Mouse (Mus musculus): ENCODE results near the gene Gm28048.
A peak's percentile ranks its signal among the peaks of the same experiment; 100 is the strongest.

The Gm28048 gene

DNA sequence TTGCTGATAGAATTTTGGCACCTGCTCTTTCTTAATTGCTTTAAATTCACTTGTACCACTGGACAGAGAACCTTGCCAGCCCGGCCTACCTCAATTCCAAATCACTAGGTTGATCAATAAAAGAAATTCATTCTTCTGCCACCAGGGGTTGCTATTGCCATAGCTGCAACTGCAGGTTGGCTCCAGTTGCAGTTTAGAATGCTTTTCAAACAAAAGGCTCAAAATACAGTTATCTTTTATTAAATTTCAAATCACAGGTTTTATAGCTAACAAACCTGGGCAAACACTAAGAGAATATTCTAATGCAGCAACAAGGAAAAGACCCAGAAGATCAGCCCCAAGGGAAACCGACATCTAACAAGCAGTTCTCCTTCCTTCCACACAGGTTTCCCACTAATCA, 5.5 kb upstream of the Gm28048 start:
- peak in 1 of 2 experiments; percentile 42 for DNase-seq

DNA sequence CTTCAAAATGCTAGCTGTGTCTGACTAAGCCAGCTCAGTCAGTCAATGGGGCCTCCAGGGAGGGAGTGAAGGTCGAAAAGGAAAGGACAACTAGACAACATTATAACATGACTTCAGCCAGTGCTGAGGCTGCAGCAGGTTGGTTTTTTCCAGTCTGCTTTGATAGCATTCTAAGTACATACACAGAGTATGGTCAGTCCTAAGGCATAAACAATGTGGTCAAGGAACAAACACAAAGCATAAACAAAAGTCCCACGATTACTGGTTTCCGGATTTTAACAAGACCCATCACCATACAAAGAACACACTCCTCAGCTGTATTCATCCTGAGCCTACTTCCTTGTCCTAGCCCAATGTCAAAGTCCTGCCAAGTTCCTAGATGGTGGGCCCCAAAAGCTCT, 3.6 kb upstream of the Gm28048 start:
- DNase-seq: no peak

DNA sequence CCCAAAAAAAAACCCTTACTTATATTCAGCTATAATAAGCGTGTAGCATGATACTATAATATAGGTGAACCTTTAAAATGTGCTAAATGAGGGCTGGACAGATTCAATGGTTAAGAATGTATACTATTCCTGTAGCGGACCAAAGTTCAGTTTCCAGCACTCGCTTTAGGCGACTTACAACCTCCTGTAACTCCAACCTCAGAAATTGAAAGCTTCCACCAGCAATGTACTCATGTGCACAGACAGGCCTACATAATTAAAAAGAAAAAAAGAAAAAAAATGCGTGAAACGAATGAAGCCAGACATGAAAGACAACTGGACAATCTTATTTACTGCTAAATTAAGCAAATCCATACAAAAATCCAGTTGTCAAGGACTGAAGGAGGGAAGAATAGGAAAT, 956 bp upstream of the Gm28048 start:
- no peak for DNase-seq

DNA sequence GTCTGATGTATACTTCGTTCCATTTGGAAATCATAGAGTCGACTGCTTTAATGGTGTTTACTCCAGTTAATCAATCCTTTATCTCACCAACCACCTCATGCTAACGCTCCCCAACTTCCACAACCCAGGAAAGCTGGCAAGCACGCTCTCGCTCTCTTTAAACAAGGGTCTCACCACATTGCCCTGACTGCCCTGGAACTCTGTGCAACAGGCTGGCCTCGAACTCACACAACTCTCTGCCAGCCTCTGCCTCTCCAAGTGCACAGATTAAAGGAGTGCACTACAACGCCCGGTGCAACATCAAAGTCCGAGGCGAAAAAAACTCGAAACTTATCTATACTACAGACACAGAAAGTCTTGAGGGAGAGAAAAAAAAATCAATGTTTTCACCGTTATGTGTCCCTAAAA, 343 bp downstream of the Gm28048 start:
- peak in 1 of 2 experiments; percentile 20 for DNase-seq

DNA sequence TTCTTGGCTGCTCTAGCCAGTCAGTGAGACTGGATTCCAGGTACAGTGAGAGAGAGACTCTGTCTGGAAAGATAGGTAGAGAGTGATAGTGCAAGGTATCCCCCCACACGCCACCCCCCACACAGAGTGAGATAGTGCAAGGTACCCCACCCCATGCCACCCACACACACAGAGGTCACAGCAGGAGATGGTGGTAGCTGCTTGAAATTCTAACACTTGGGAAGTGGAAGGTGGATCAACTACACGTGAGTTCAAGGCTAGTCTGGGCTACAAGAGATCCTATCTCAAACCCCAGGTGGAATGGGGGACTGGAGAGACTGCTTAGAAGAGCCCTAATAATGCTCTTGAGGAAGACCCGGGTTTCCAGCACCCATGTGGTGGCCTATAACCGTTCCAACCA, 849 bp downstream of the Gm28048 start:
- DNase-seq: no peak

DNA sequence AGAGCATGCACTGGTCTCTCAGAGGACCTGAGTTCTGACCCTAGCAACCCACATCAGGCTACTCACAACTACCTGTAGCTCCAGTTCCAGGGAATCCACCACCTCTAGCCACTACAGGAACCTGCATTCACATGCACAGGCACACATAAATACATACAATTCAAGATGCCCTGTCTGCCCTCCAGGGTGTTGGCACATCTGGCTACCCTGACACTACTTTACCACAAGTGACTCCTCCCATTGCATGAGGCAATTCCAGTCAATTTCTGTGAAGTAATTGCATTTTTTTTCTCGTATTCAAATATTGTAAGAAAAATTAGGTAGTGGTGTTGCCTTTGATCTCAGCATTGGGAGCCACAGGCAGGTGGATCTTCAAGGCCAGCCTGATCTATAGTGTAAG, 2.7 kb downstream of the Gm28048 start:
- no peak for DNase-seq

DNA sequence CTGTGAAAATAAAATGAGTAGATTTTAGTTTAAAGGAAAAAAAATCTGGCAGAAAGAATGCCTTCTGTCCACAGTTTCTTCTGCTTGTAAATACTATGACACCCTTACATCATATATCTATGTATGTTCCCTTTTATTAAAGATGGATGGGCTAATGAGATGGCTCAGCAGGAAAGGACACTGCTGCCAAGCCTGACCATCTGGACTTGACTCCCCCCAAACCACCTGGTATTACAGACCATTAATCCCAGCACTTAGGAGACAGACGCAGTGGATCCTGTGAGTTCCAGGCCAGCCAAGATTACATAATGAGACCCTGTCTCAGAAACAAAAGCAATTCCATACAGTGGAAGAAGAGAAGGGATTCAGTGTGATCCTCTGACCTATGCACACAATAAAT, 3.2 kb downstream of the Gm28048 start:
- peak; percentile 74 to 77 for DNase-seq

DNA sequence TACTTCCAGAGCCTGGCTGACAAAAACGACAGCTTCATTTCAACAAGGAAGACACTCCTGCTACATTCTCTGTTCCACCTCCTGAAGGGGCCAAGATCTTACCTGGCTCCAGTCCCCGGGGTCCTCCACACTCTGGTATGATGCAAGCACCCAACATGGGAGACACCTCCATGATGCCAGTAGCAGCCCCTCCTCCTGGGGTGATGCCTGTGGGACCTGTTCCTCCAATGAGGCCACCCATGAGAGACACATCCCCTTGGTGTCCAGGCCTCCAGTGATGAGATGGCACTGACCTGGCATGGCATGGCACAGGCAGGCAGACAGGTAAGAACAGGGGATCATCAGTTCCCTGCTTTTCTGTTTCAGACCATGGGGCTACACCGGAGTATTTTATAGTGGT, 3.7 kb downstream of the Gm28048 start:
- no peak for DNase-seq

DNA sequence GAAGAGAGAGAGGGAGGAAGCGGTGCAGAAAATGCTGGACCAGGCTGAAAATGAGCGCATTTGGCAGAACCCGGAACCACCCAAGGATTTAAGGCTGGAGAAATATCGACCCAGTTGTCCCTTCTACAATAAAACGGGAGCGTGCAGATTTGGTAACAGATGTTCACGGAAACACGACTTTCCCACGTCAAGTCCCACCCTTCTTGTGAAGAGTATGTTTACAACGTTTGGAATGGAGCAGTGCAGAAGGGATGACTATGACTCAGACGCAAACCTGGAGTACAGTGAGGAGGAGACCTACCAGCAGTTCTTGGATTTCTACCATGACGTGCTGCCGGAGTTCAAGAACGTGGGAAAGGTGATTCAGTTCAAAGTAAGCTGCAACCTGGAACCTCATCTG, 8.3 kb downstream of the Gm28048 start:
- DNase-seq: no peak

DNA sequence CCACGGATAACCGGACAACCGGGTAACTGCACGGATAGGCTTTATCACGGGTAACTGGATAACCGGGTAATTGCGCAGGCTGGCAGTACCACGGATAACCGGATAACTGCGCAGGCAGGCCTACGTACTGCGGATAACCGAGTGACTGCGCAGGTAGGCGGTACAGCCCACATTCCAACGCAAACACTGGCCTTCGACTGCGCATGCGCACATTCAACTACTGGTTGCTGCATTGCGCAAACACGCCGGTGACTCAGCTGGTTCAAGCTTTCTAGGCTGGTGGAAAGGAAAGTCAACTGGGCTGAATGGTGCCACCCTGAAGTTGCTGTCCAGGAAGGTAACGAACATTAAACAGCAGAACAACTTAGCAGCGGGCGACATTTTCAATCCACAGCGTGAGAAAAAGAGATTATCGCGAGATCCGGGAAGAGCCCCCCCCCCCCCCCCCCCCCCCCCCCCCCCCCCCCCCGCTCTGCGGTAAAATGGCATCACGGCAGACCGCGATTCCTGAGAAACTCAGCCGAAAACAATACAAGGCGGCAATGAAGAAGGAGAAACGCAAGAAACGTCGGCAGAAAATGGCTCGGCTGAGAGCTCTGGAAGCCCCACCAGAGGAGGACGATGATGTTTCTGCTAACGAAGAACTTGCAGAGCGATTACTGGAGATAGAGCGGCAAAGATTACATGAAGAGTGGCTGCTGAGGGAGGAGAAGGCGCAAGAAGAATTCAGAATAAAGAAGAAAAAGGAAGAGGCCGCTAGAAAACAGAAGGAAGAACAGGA, 9.0 kb downstream of the Gm28048 start:
- DNase-seq: peak; percentile 82 to 88

DNA sequence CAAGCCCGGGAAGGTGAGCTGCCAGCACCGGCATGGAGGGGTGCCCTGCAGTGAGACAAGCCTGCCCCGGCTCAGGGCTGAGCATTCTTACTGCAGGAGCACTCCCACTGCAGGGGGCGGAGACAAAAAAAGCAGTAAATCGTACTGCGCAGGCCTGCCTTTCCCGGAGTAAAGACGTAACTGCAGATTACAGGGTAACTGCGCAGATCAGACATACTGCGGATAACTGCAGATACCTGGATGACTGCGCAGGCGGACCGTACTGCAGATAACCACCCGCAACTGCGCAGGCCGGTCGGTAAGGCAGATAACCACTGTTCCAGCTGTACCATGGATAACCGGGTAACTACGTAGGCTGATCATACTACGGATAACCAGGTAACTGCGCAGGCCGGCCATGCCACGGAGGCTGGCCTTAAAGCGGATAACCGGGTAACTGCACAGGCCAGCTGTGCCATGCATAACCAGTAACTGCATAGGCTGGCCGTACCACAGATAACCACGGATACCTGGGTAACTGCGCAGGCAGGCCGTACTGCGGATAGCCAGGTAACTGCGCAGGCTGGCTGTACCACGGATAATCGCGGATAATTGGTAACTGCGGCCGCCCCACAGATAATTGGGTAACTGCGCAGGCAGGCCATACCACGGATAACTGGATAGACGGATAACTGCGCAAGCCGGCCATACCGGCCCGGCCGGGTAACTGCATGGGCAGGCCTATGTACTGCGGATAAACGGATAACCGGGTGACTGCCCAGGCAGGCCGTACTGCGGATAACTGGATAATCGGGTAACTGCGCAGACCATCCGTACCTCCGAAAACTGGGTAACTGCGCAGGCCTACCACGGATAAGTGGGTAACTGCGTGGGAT, 9.8 kb downstream of the Gm28048 start, which contains the start of gene Zrsr1:
Gene Zrsr1 (plus strand): TSS at position 171 of the 875 bp plus-strand sequence.
- DNase-seq: peak; percentile 79 to 81

DNA sequence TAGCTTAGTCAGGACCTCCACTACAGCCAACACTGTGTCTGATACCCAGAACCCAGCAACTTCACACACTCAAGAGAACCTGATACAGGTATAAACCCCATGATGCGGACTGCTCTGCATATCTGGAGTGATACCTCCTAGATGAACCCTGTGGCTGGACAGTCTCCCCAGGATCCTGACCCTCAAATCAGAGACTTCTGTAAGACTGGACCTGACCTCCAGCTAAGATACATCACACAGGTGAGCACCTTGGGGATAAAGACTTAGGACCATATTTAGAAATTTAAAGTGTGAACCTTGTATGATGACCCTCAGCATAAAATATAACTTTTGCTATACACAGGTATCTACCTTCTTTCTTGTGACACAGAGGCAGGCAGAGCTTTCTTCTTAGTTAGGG, 11.3 kb downstream of the Gm28048 start:
- no peak for DNase-seq

DNA sequence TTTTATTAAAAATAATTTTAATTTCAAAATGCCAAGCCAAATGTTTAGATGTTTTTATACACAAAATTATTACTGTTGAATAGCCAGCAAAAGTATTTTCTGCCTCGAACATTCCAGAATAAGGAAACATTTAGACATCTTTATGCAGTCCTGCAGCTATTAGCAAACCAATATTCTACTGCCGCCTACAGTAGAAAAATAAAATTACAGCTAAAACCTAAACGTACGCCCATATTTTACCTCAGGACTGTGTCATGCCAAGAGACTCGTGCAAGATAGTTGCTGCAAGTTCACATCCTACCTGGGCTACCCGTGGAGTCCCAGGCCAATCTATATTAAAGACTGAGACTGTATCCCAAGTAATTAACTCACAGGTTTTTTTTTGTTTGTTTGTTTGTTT, 12.4 kb downstream of the Gm28048 start:
- DNase-seq: no peak

DNA sequence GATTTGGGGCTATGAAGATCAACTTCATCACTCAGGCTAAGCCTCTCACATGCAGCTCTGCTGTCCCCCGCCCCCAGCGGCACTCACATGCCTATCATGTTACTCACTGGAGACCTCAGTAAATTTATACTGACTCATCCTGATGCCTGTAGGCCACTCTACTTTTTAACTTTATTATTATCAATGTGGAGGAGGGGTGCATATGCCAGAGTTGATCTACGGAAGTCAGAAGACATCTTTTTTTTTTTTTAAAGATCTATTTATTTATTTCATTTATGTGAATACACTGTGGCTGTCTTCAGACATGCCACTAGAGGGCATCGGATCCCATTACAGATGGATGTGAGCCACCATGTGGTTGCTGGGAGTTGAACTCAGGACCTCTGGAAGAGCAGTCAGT, 16.4 kb downstream of the Gm28048 start:
- DNase-seq: no peak

DNA sequence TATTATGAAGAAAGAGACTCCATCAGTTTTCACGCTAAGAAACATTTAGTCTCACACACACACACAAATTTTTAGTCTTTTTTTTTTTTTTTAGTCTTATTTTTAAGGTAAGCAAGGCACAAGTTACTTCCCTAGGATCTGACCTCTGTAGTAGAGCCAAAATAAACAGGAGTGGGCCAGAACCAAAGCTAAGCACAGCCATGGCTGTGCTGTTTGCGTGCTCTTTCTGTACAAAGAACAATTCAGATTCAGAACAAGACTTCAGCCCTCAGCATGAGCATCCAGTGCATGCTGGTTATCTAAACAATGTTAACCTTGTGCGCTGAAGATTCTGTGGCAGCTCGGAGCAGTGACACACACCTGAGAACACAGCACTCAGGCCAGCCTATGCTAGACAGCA, 17.5 kb downstream of the Gm28048 start:
- no peak for DNase-seq

DNA sequence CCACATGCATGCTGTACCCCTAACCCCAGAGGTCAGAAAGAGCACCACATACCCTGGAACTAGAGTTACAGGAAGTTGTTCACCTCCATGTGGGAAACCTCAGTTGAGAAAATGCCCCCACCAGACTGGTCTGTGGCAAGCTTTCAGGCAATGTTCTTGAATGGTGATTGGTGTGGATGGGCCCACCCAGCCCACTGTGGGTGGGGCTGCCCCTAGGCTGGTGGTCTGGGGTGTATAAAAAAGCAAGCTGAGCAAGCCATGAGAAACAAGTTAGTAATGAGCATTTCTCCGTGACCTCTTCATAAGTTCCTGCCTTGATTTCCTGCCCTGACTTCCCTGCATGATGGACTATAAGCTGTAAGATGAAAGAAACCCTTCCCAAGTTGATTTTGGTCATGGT, 19.8 kb downstream of the Gm28048 start:
- no peak for DNase-seq

DNA sequence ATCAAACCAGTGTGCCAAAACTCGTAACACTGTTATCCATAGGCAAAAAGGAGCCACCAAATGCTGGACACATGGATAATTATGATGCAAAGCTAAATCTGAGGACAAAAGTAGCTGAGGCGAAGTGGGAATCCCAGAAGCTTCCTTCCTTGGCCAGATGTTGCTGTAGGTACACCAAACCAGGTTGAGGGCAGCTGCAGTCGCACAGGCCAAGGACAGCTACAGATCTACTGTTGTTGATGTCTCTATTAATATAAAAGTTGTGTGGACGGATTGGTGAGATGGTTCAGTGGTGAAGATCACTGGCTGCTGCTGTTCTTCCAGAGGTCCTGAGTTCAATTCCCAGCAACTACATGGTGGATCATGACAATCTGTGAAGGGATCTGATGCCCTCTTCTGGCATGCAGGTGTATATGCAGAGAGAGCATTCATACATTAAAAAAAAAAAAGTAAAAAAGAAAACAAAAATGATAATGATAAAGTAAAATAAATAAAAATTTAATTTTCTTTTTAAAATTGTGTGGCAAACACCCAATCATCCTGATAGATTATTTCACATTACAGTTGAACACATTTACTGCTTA, 24.0 kb downstream of the Gm28048 start:
- no peak for DNase-seq

DNA sequence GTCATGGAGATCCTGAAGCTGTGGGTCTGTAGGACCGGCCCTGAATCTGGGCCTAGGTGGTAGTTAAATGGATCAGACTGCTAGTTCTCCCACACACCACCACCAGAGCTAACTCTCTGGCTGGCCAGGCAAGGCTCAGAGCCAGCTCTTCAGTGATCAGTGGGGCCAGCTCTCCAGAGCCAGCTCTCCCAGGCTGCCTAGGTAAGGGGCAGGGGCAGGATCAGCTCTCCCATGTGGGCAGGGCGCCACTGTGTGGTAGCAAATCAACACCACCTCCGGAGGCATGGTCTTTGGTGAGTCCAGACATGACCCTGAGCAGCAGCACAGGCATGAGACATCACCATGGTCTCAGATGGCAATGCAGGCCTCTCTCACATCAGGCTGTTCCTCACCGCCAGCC, 25.1 kb downstream of the Gm28048 start:
- peak in 1 of 2 experiments; percentile 24 for DNase-seq

DNA sequence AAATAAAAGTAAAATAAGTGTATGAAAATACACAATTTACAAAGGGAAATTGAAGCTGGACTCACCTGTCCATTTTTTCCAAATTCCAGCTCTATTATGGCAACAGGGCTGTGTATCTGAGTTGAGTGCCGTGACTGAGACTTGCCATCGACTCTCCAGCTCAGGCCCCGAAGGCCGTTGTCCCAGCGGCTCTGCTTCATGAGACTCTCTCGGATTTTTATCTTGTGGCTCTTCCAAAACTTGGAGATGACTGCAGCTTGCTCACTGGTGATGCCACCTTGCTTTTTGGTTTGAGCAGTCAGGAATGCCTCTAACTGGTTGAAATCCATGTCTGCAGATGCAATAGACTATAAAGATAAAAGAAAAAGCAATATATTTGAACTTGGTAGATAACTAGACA, 25.5 kb downstream of the Gm28048 start:
- DNase-seq: no peak

DNA sequence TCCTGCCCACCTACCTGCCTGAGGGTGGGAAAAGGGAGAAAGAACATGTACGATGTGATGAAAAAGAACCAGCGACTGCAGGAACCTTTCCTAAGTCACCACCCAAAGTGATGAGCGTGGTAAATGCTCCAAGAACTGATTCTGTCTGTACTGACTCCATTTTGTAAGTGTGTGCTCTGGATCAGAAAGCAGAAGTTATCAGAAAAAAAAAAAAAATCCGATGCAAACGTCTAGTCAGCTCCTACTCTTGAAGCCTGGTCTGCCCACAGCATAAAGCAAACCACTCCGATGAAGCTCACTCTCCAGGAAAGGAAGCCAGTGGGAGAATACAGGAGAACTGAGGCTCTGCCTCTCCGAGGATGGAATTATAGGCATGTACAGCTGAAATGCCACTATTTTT, 29.2 kb downstream of the Gm28048 start:
- DNase-seq: no peak

DNA sequence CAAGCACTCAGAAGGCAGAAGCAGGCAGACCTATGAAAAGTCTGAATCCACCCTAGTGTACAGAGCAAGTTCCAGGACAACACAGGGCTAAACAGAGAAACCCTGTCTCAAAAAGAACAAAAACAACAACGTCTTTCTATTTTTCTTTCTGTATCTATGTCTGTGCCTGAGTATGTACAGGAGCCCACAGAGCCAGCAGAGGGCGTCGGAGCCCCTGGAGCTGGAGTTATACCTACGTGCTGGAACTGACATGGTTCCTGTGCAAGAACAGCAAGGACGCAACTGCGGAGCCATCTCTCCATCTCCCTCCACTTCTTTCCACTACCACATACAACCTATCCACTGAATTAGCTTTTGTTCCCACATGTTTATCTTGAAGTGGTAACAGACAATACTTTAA, 31.8 kb downstream of the Gm28048 start:
- DNase-seq: no peak

DNA sequence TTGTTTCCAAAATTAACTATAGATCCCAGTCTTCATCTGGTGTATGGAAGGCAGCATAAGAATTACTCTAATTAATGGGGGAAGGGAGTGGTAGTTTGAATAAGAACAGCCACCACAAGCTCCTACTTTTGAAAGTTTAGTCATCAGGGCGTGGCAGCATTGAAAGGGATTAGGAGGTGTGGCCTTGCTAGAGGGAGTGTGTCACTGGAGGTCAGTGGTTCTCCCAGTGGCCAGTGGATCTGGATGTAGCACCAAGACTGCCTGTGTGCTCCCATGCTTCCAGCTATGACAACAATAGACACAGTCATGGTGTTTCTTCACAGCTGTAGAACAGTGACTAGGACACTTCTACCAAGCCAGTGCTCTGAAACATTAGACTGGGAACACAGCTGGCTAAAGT, 32.8 kb downstream of the Gm28048 start:
- no peak for DNase-seq

DNA sequence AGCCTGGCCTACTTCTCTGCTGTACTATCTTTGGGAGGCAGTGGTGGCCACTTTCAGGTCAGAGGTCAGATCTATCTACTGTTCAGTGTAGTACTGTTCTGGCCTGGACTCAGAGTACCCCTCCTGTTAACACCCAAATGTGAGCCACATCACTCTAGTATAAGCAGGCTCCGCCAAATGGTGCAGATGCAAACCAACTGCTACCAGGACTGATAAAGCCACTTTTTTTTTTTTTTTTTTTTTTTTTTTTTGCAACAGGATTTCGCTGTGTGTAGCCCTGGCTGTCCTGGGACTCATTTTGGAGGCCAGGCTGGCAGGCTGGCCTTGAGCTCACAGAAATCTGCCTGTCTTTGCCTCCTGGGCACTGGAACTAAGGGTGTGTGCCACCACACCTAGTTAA, 42.9 kb downstream of the Gm28048 start:
- DNase-seq: no peak
